Mouse (Mus musculus): Measurements from ENCODE around the gene Kcne1.

The Kcne1 gene

GRCm38 (mm10) chr16:92301989-92302388 lies 57.3 kb downstream of the Kcne1 start:
- no peak for DNase-seq

GRCm38 (mm10) chr16:92301412-92301806 lies 57.9 kb downstream of the Kcne1 start:
- DNase-seq, result no peak

GRCm38 (mm10) chr16:92300649-92301411 lies 58.4 kb downstream of the Kcne1 start, which contains the start of gene Smim11:
Smim11 (plus strand) TSS chr16:92301286.
- DNase-seq, result peak; percentile 97
